Mouse (Mus musculus) A20 (cell line): ENCODE measurements around the gene Slc25a45.

Experiments used
- DNase-seq: peaks from one replicate; pipeline ENCODE4 v3.0.0-alpha.2; 2011; ENCODE audit warnings: low read depth, low spot score

Slc25a45 gene

DNA sequence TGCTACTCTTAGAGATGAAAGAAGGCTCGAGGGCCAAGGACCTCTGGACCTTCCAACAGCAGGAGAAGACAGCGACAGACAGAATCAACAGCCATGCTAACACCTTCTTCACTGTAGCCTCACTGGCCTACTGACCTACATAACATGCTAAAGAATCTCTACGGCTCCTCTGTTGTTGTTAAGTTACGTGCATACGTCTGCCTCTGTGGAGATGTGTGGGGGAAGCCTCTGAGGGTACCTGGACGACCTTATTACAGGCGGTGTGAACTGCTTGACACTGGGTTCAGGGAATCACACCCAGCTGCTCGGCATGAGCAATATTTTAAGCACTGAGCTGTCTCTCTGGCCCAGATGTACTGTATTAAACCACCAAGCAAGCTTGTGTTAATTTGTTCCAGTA, 49.9 kb downstream of the Slc25a45 start:
- no peak for DNase-seq

DNA sequence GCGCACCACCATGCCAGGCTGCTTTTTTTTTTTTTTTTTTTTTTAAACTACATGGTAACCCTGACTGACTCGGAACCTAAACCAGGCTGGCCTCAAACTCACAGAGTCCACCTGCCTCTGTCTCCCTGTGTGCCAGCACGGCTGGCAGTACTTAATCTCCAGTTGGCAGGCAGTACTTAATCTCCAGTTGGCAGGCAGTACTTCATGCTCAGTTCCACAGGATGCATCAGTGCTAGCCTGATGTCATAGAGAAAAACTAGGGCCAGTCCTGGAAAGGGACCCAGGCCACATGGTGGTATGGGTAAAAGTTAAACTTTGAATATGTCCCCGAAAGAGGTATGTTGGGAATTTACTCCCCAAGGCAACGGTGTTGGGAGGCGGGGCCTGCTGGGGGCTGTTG, 50.5 kb downstream of the Slc25a45 start:
- no peak for DNase-seq

DNA sequence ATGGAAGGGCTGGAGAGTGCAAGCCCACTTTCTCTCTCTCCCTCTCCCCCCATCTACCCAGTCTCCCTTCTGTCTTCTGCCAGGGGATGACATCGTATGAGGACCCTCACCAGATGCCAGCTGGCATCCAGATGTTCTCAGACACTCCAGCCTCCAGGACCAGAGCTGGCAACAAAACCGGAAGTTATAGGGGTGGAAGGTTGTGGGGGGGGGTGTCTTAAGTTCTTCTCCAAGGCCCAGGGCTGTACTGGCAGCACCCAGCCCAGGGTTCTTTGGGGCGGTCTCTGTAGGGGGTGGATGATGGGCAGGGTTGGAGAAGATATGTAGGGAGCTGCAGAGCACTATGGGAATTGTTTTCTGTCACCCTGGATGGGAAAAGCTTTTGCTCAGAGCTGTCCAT, 50.9 kb downstream of the Slc25a45 start:
- DNase-seq, result no peak

DNA sequence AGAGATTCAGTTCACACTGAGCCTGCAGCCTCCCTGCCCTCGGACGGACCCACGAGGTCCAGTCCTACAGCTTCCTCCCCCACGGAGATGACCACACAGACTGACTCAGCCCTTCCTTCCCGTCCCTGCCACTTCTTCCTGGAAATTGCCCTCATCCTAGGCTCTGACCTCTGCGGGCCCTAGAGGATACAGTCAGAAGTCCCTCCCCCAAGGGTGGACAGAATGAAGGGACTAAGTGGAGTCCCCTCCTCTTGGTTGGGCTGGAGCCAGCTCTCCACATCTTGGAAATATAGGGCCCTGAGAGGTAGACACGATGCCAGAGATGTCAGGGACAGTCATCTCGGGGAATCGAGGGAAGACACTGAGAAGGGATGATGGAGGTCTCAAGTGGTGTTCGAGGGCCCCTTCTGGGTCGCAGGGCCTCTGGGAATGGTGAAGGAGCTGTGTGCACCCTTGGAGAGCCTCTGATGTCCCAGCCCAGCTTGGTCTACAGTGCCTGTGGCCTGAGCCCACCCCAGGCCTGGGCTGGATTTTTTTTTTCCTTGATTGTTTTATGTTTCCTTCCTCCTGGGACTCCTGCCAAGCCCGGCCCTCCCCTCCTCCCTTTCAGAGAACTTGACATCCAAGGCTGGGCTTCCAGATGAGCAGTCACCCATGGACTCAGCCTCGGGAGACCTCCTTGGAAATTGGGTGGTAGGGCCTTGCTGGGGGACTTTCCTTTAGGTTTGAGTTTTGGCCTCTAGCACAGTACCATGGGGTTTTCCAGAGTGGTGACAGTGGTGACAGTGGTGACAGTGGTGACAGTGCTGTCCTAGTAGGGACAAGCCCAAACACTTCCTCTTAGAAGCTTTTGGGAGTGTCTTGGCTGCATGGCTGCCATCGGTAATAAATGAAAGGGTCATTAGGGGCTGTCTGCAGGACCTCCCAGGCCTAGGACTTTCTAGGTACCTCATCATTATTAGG, 52.3 kb downstream of the Slc25a45 start:
- no peak for DNase-seq

DNA sequence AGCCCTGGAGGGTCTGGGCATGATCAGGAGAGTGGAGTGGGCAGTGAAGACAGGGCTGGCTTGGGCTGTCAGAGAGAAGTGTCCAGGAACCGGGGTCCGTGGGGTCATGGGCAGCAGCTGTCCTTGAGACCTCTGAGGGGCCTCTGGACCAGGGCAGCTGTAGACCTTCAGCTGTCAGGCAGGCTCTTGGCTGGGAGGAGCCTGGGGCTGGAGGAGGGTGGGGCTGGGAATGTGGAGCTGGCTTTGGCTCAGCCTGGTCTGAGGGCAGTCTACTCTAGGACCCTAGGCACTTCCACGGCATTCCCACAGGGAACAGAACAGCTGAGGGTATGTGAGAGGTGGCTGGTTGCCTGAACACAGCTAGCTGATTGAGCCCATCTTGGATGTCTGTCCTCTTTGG, 57.7 kb downstream of the Slc25a45 start:
- DNase-seq, result no peak
